Mouse (Mus musculus) thymus, adult 2 months (tissue): ENCODE results near the gene Tdrd9. TPM values are rescaled to one million over a fixed set of nuclear protein-coding genes. Genes with fewer than 3 reads are reported as not detected.

ENCODE experiments used
- DNase-seq: peaks from one replicate; pipeline ENCODE4 v3.0.0; 2021
- H3K27ac ChIP-seq: fragments of 200-500 bp; 2 replicates; pipeline ENCODE4 v1.5.1; 2012; ENCODE audit warnings: low read length, control low read depth; ENCODE audit not compliant: control insufficient read depth, insufficient read depth
- H3K27me3 ChIP-seq: fragments of 200-500 bp; 2 replicates; pipeline ENCODE4 v1.6.1; 2012; ENCODE audit warnings: mild to moderate bottlenecking, low read length, moderate library complexity, mixed read lengths; ENCODE audit not compliant: control insufficient read depth, insufficient read depth
- H3K36me3 ChIP-seq: fragments of 200-500 bp; 2 replicates; pipeline ENCODE4 v1.6.1; 2012; ENCODE audit warnings: mild to moderate bottlenecking, low read length, moderate library complexity; ENCODE audit not compliant: control insufficient read depth, insufficient read depth
- H3K4me1 ChIP-seq: fragments of 200-500 bp; replicated peaks from 2 replicates; pipeline ENCODE4 v1.6.1; 2012; ENCODE audit warnings: low read length; ENCODE audit not compliant: control insufficient read depth, insufficient read depth
- H3K4me3 ChIP-seq: fragments of 200-500 bp; 2 replicates; pipeline ENCODE4 v1.5.1; 2012; ENCODE audit warnings: mild to moderate bottlenecking, low read length, control low read depth, moderate library complexity; ENCODE audit not compliant: control insufficient read depth, insufficient read depth
- CTCF ChIP-seq: fragments of 200-500 bp; IDR thresholded peaks from 2 replicates; pipeline ENCODE4 v1.5.1; 2012; ENCODE audit warnings: mild to moderate bottlenecking, control low read depth, low read length, moderate library complexity, borderline replicate concordance; ENCODE audit not compliant: control insufficient read depth, poor library complexity, insufficient read depth; ENCODE audit errors: extremely low read depth
- POLR2A ChIP-seq: fragments of 200-500 bp; IDR thresholded peaks from 2 replicates; pipeline ENCODE4 v1.6.1; 2012; ENCODE audit warnings: mild to moderate bottlenecking, low read length, control low read depth, moderate library complexity; ENCODE audit not compliant: control insufficient read depth, poor library complexity, insufficient read depth; ENCODE audit errors: extremely low read depth
- WGBS: fragments of 180-500 bp; shearing (Covaris S2); methylation state at CpG from one replicate; pipeline ENCODE4 v1.1.7; 2018; 5-methylcytosine and 5-hydroxymethylcytosine counted together
- polyA plus RNA-seq: library from polyadenylated mRNA; depleted of rRNA; stranded (reverse); fragments of >200 nt; gene quantifications from 2 replicates; pipeline ENCODE4 v1.2.3, GENCODE M21; 2012

Tdrd9 gene
- polyA plus RNA-seq, 1 experiment, result 0.15 TPM

- no peak for DNase-seq
- WGBS, result 93% methylated on average over 11 of the region's 11 CpGs
- TF ChIP-seq CTCF, result no peak
- no peak for TF ChIP-seq POLR2A
- Histone ChIP-seq H3K4me3 (no peak overlapping the region), H3K27ac (no peak overlapping the region), H3K36me3 (no peaks in the 10 kb centered on the region), H3K4me1 (no peaks in the 10 kb centered on the region), H3K27me3 (no peaks in the 10 kb centered on the region; the same call in 1 of the 2 replicates)
These were observed 133.5 kb downstream of the Tdrd9 start for GRCm38 (mm10) chr12:112104890-112105289.

GRCm38 (mm10) chr12:112106541-112106971 lies 135.2 kb downstream of the Tdrd9 start, which contains the start of gene Aspg:
Gene Aspg (plus strand): TSS chr12:112106679.
- WGBS, result 12% methylated on average over 14 of the region's 14 CpGs
- H3K4me3 ChIP-seq, result no peak within 1 kb of the TSS
- DNase-seq, result no peak
- TF ChIP-seq POLR2A (no peak), CTCF (no peak)
- no peak within 1 kb of the TSS for H3K27ac ChIP-seq
- no peaks in the 10 kb centered on the region for H3K36me3 ChIP-seq
- H3K4me1 ChIP-seq, result no peaks in the 10 kb centered on the region
- H3K27me3 ChIP-seq, result no peaks in the 10 kb centered on the region; the same call in 1 of the 2 replicates

DNA sequence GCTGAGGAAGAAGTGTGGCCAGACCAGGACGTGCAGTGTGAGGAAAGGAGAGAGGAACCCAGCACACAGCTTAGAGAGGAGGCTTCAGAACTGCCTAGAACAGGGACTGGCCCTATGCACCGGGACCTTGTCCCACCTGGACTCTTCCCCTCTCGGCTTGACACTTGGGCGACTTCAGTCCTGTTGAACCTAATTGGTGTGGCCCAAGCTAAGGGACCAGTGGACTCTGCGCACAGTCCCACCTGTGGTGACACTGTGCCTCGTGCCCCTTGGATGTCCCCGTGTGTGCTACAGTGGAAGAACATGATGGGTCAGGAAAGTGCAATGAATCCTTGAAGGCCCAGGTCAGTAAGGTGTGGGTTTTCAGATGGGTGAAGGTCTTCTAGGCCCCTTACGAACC lies 136.3 kb downstream of the Tdrd9 start:
- no peak overlapping the region for H3K4me3 ChIP-seq
- H3K27ac ChIP-seq, result no peak overlapping the region
- 84% methylated on average over 8 of the region's 8 CpGs for WGBS
- DNase-seq, result no peak
- no peaks in the 10 kb centered on the region for H3K4me1 ChIP-seq
- no peaks in the 10 kb centered on the region; the same call in 1 of the 2 replicates for H3K27me3 ChIP-seq
- TF ChIP-seq POLR2A, result no peak
- no peak for TF ChIP-seq CTCF
- no peaks in the 10 kb centered on the region for H3K36me3 ChIP-seq

DNA sequence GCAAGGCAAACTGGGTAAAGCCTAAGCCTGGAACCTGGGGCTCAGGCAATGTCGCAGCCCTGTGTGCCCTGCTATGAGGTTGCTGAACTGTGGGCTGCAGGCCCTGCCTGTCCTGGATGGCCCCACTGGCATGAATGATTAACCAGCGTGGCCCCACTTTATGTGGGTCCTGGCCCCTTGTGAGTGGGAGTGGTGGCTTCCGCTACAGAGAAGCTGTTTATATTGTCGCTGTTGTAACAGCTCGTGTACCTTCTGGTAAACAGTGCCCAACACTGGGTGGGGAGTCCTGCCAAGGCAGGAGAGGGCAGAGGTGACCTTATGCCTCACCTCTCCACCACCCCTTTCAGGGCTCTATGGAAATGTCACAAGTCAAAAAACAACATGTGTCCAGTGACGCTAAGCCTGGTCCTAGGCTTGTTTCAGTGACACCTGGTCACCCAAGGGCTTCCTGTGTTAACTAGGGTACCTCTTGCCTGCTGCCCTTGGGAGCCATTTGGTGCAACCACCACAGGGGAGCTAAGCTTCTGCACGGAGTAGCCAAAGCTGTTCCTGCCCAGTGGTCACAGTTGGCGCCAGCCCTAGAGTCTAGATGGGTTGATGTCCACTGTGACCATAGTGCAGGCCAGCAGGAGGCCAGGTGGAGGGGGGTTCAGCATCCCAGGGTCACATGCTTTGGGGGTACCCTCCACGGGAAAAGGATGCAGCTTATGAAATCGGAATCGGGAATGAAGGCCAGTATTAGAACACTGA lies 137.5 kb downstream of the Tdrd9 start:
- no peaks in the 10 kb centered on the region for H3K36me3 ChIP-seq
- DNase-seq, result no peak
- no peak overlapping the region for H3K27ac ChIP-seq
- H3K4me1 ChIP-seq, result no peaks in the 10 kb centered on the region
- 89% methylated on average over 11 of the region's 11 CpGs for WGBS
- H3K27me3 ChIP-seq, result no peaks in the 10 kb centered on the region; the same call in 1 of the 2 replicates
- no peak overlapping the region for H3K4me3 ChIP-seq
- no peak for TF ChIP-seq POLR2A
- TF ChIP-seq CTCF, result no peak

GRCm38 (mm10) chr12:112109701-112110100 lies 138.3 kb downstream of the Tdrd9 start:
- WGBS, result 88% methylated on average over 9 of the region's 9 CpGs
- no peaks in the 10 kb centered on the region; the same call in 1 of the 2 replicates for H3K27me3 ChIP-seq
- H3K27ac ChIP-seq, result no peak overlapping the region
- DNase-seq, result no peak
- H3K4me3 ChIP-seq, result no peak overlapping the region
- TF ChIP-seq POLR2A (no peak), CTCF (no peak)
- no peaks in the 10 kb centered on the region for H3K36me3 ChIP-seq
- H3K4me1 ChIP-seq, result no peaks in the 10 kb centered on the region

GRCm38 (mm10) chr12:112111323-112111722 lies 140.0 kb downstream of the Tdrd9 start:
- no peaks in the 10 kb centered on the region for H3K36me3 ChIP-seq
- no peak for DNase-seq
- TF ChIP-seq POLR2A (no peak), CTCF (no peak)
- WGBS, result 88% methylated on average over 5 of the region's 5 CpGs
- H3K27me3 ChIP-seq, result no peaks in the 10 kb centered on the region; the same call in 1 of the 2 replicates
- no peak overlapping the region for H3K4me3 ChIP-seq
- no peak overlapping the region for H3K27ac ChIP-seq
- no peaks in the 10 kb centered on the region for H3K4me1 ChIP-seq
